Mouse (Mus musculus) bone marrow, adult 2 months (tissue): ENCODE results near the gene Tvp23b. TPM values are rescaled to one million over a fixed set of nuclear protein-coding genes. Genes with fewer than 3 reads are reported as not detected.

Experiments used
- H3K27ac ChIP-seq: fragments of 200-500 bp; 2 replicates; pipeline ENCODE4 v1.5.1; 2012; ENCODE audit warnings: low read depth, mild to moderate bottlenecking, control low read depth, inconsistent platforms, low read length; ENCODE audit not compliant: control insufficient read depth, poor library complexity, insufficient read depth
- H3K4me1 ChIP-seq: fragments of 200-500 bp; 2 replicates; pipeline ENCODE4 v1.6.1; 2011; ENCODE audit warnings: low read length; ENCODE audit not compliant: control insufficient read depth, insufficient read depth
- H3K4me3 ChIP-seq: fragments of 200-500 bp; replicated peaks from 2 replicates; pipeline ENCODE3; 2011; ENCODE audit warnings: mild to moderate bottlenecking, low read depth, low read length, control low read depth; ENCODE audit not compliant: control insufficient read depth
- CTCF ChIP-seq: fragments of 200-500 bp; IDR thresholded peaks from 2 replicates; pipeline ENCODE4 v1.5.1; 2011; ENCODE audit warnings: low read length, control low read depth; ENCODE audit not compliant: control insufficient read depth, insufficient read depth
- POLR2A ChIP-seq: fragments of 200-500 bp; IDR thresholded peaks from 2 replicates; pipeline ENCODE4 v1.6.1; 2011; ENCODE audit warnings: low read depth, mild to moderate bottlenecking, control low read depth, low read length, borderline replicate concordance; ENCODE audit not compliant: control insufficient read depth
- WGBS: fragments of 180-500 bp; shearing (Covaris S2); methylation state at CpG from one replicate; pipeline ENCODE4 v1.1.7; 2018; 5-methylcytosine and 5-hydroxymethylcytosine counted together
- polyA plus RNA-seq: library from polyadenylated mRNA; stranded (reverse); fragments of >200 nt; gene quantifications from 2 replicates; pipeline ENCODE4 v1.2.4, GENCODE M21; 2011; ENCODE audit warnings: low replicate concordance; ENCODE audit not compliant: missing spikeins, insufficient read depth, insufficient read length

Gene Tvp23b
- polyA plus RNA-seq, 1 experiment, result 11.0 TPM

- H3K4me1 ChIP-seq, result no peaks in the 10 kb centered on the region; the same call in 1 of the 2 replicates
- 87% methylated on average over 1 of the region's 1 CpGs for WGBS
- H3K27ac ChIP-seq, result no peak overlapping the region
- no peak overlapping the region for H3K4me3 ChIP-seq
- TF ChIP-seq POLR2A (no peak), CTCF (no peak)
Measured at GRCm38 (mm10) chr11:62877391-62877790, 1.9 kb upstream of the Tvp23b start.

DNA sequence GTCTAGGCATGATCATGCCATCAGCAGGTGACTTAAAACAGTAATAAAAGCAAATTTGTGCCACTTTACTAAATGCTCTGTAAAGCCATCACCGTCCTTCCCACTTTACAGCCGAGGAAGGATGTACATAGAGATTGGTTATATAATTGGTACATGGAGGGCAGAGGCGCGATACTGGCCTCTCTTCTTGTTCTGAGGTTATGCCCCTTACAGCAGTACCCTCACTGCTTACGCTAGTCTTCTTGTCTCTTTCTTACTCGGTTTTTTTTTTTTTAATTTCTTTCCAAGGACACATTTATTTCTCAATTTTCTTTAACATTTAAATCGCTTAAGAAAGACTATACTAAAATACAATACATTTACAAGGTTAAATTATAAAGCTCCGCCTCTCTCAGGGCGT is 527 bp upstream of the Tvp23b start:
- TF ChIP-seq POLR2A (no peak), CTCF (no peak)
- 2% methylated on average over 9 of the region's 9 CpGs for WGBS
- Histone ChIP-seq H3K4me1 (no peaks in the 10 kb centered on the region; the same call in 1 of the 2 replicates), H3K4me3 (peak overlapping the region; percentile 54), H3K27ac (no peak overlapping the region)

DNA sequence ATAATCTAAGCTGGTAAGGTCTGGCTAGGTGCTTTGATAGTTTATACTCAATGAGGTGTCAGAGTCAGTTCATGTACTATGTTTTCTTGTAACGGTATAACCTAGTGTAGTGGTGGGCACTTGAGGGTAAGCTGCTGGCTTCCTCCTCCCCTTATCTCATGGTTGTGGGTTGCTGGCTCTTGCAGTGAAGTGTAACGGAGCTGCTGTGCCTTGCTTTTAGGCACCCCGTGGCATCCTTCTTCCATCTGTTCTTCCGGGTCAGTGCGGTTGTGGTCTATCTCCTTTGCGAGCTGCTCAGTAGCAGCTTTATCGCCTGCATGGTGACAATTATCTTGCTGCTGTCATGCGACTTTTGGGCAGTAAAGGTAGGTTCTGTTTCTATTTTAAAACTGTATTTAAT is 4.2 kb downstream of the Tvp23b start:
- H3K4me1 ChIP-seq, result no peaks in the 10 kb centered on the region; the same call in 1 of the 2 replicates
- no peak overlapping the region for H3K4me3 ChIP-seq
- WGBS, result 54% methylated on average over 8 of the region's 8 CpGs
- TF ChIP-seq POLR2A, result no peak
- TF ChIP-seq CTCF, result no peak
- no peak overlapping the region for H3K27ac ChIP-seq

GRCm38 (mm10) chr11:62885323-62885722 is 6.1 kb downstream of the Tvp23b start:
- 86% methylated on average over 5 of the region's 5 CpGs for WGBS
- H3K4me3 ChIP-seq, result no peak overlapping the region
- TF ChIP-seq POLR2A, result no peak
- no peaks in the 10 kb centered on the region for H3K4me1 ChIP-seq
- H3K27ac ChIP-seq, result no peak overlapping the region

DNA sequence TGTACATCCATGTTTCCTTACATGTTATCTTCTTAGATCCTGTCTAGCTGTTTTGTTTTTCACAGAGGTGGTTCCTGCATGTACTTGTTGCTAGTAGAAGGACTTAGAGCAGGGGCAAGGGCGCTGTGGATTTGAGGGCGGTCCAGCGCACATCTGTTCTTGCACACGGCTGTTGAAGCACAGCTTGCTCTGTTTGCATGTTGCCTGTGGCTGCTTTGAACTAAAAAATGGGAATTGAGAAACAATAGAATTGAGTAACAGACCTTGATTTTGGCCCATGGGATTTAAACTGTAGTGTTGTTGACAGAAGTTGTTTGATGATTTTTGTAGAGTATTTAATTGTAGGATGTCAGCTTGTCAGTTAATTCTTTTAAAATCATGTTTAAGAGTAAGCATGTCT is 11.5 kb downstream of the Tvp23b start:
- 88% methylated on average over 4 of the region's 4 CpGs for WGBS
- Histone ChIP-seq H3K27ac (no peak overlapping the region), H3K4me3 (no peak overlapping the region), H3K4me1 (no peaks in the 10 kb centered on the region)
- TF ChIP-seq CTCF, result no peak
- no peak for TF ChIP-seq POLR2A

DNA sequence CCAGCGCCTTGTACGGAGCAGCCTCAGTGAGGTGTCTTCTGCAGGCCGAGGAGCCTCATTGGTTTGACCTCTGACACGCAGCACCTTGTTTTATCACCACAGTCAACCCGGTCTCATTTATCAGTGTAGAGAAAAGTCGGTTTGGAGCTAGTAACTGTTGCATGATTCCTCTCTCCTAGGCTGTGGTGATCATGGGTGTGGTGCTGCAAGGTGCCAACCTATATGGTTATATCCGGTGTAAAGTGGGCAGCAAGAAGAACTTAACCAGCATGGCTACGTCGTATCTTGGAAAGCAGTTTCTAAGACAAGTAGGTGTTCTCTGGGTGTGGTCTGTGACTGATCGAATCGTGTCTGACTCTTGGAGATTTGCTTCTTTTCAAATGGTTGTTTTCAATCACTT is 12.5 kb downstream of the Tvp23b start:
- TF ChIP-seq CTCF, result no peak
- no peak for TF ChIP-seq POLR2A
- Histone ChIP-seq H3K4me1 (no peaks in the 10 kb centered on the region), H3K27ac (no peak overlapping the region), H3K4me3 (no peak overlapping the region)
- WGBS, result 77% methylated on average over 11 of the region's 11 CpGs

DNA sequence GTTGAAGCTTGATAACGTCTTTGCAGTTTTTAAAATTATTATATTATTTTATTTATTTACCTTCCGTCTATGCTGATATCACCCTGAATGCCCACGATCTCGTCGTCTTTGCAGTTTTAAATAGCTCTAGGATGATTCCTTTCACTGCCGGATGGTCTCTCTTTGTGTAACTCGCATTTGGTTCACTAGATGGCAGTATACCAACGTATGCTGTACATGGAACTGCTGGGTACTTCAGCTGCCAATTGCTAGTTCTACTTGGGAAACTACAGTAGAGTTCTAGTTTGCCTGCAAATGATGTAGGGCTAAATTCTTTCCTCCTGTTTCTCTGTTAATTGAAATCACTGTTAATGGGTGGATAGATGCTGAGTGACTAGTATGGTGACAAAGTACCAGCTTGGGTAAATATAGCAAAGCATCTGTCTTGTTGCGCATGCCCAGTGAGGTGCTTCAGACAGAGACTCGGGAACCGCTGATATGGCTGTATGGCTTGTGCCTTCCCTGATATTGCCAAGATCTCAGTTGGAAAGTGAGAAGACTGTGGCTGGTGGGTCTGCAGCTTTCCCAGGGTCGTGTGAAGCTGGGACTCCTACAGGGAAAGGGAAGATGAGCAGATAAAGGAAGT is 22.6 kb downstream of the Tvp23b start:
- H3K4me3 ChIP-seq, result no peak overlapping the region
- 29% methylated on average over 12 of the region's 12 CpGs for WGBS
- H3K4me1 ChIP-seq, result no peaks in the 10 kb centered on the region
- no peak overlapping the region for H3K27ac ChIP-seq
- no peak for TF ChIP-seq POLR2A
- 0 out of 2 replicates have a peak, but pooled peaks have one; percentile 22 for TF ChIP-seq CTCF

- 30% methylated on average over 6 of the region's 6 CpGs for WGBS
- TF ChIP-seq POLR2A (no peak), CTCF (no peak)
- Histone ChIP-seq H3K4me1 (no peaks in the 10 kb centered on the region), H3K4me3 (no peak overlapping the region), H3K27ac (no peak overlapping the region)
Measured at GRCm38 (mm10) chr11:62903871-62904495, 24.7 kb downstream of the Tvp23b start.
